Mouse (Mus musculus): ENCODE measurements around the gene Cmklr1. TPM values are rescaled to one million over a fixed set of nuclear protein-coding genes. Genes with fewer than 3 reads are reported as not detected.

Gene Cmklr1
- polyA plus RNA-seq, 1 experiment from 2014 or later: 1.8 TPM

- Histone ChIP-seq H3K4me2 (no peak overlapping the region), H3K27ac (ENCODE audit: low read depth, low read length) (no peak overlapping the region), H3K27me3 (ENCODE audit: control insufficient read depth, insufficient read depth, low read length) (peaks cover 3% of the 10 kb centered on the region; the same call in 1 of the 2 replicates), H3K4me1 (ENCODE audit: control insufficient read depth, insufficient read depth, low read length) (0 out of 2 replicates have a peak, but pooled peaks cover 3% of the 10 kb centered on the region), H3K9me3 (replicated peaks; ENCODE audit: control insufficient read depth, low read length) (no peaks in the 10 kb centered on the region), H3K36me3 (ENCODE audit: control insufficient read depth, insufficient read depth, low read length) (no peaks in the 10 kb centered on the region), H3K4me3 (ENCODE audit: low read depth, low read length) (no peak overlapping the region), H3K9ac (ENCODE audit: low read depth, low read length) (no peak overlapping the region)
- WGBS (ENCODE audit: insufficient replicate concordance): 80% methylated on average over 8 of the region's 8 CpGs
- ATAC-seq (replicated peaks; ENCODE audit: insufficient number of reproducible peaks, low FRiP score, low TSS enrichment): no peak
Measured at GRCm38 (mm10) chr5:113608511-113608910, 41.7 kb downstream of the Cmklr1 start.

DNA sequence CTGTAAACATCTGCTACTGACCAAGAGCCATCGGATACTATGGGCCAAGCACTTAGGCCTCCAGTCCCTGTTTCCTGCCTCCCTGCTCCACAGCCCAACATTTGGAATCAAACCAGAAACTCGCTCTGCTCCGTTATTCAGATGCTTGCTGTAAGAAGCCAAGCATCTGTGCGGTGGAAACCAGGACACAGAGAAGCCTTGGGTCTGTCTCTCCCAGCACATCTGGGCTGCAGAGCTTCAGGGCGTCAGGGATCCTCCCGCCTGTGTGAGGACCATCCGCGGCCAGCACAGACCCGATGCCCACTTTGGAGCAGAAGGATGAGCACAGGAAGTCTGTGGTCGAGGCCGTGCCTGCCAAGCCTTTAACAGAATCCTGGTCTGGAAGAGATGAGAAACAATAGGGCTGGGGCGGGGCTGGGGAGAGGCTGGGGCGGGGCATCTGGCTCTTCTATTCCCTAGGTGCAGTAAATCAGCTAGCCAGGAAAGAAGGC lies 42.2 kb downstream of the Cmklr1 start:
- Histone ChIP-seq H3K36me3 (ENCODE audit: control insufficient read depth, insufficient read depth, low read length) (no peaks in the 10 kb centered on the region), H3K9ac (ENCODE audit: low read depth, low read length) (no peak overlapping the region), H3K27ac (ENCODE audit: low read depth, low read length) (no peak overlapping the region), H3K27me3 (ENCODE audit: control insufficient read depth, insufficient read depth, low read length) (peaks cover 3% of the 10 kb centered on the region; the same call in 1 of the 2 replicates), H3K4me3 (ENCODE audit: low read depth, low read length) (no peak overlapping the region), H3K9me3 (replicated peaks; ENCODE audit: control insufficient read depth, low read length) (no peaks in the 10 kb centered on the region), H3K4me2 (no peak overlapping the region), H3K4me1 (ENCODE audit: control insufficient read depth, insufficient read depth, low read length) (0 out of 2 replicates have a peak, but pooled peaks cover 3% of the 10 kb centered on the region)
- no peak for ATAC-seq (replicated peaks; ENCODE audit: insufficient number of reproducible peaks, low FRiP score, low TSS enrichment)
- WGBS (ENCODE audit: insufficient replicate concordance): 34% methylated on average over 13 of the region's 13 CpGs

- Histone ChIP-seq H3K27me3 (ENCODE audit: control insufficient read depth, insufficient read depth, low read length) (peaks cover 3% of the 10 kb centered on the region; the same call in 1 of the 2 replicates), H3K4me2 (no peak overlapping the region), H3K36me3 (ENCODE audit: control insufficient read depth, insufficient read depth, low read length) (no peaks in the 10 kb centered on the region), H3K4me1 (ENCODE audit: control insufficient read depth, insufficient read depth, low read length) (0 out of 2 replicates have a peak, but pooled peaks cover 3% of the 10 kb centered on the region), H3K9ac (ENCODE audit: low read depth, low read length) (no peak overlapping the region), H3K27ac (ENCODE audit: low read depth, low read length) (no peak overlapping the region), H3K9me3 (replicated peaks; ENCODE audit: control insufficient read depth, low read length) (no peaks in the 10 kb centered on the region), H3K4me3 (ENCODE audit: low read depth, low read length) (no peak overlapping the region)
- ATAC-seq (replicated peaks; ENCODE audit: insufficient number of reproducible peaks, low FRiP score, low TSS enrichment): no peak
- 67% methylated on average over 8 of the region's 8 CpGs for WGBS (ENCODE audit: insufficient replicate concordance)
Measured at GRCm38 (mm10) chr5:113606961-113607785, 43.1 kb downstream of the Cmklr1 start.

GRCm38 (mm10) chr5:113606121-113606520 lies 44.1 kb downstream of the Cmklr1 start:
- ATAC-seq (replicated peaks; ENCODE audit: insufficient number of reproducible peaks, low FRiP score, low TSS enrichment): no peak
- WGBS (ENCODE audit: insufficient replicate concordance): 73% methylated on average over 3 of the region's 3 CpGs
- Histone ChIP-seq H3K27ac (ENCODE audit: low read depth, low read length) (no peak overlapping the region), H3K36me3 (ENCODE audit: control insufficient read depth, insufficient read depth, low read length) (no peaks in the 10 kb centered on the region), H3K9ac (ENCODE audit: low read depth, low read length) (no peak overlapping the region), H3K9me3 (replicated peaks; ENCODE audit: control insufficient read depth, low read length) (no peaks in the 10 kb centered on the region), H3K4me2 (no peak overlapping the region), H3K27me3 (ENCODE audit: control insufficient read depth, insufficient read depth, low read length) (peaks cover 3% of the 10 kb centered on the region; the same call in 1 of the 2 replicates), H3K4me1 (ENCODE audit: control insufficient read depth, insufficient read depth, low read length) (0 out of 2 replicates have a peak, but pooled peaks cover 3% of the 10 kb centered on the region), H3K4me3 (ENCODE audit: low read depth, low read length) (no peak overlapping the region)

- no peak overlapping the region for H3K4me3 ChIP-seq (ENCODE audit: low read depth, low read length)
- H3K27ac ChIP-seq (ENCODE audit: low read depth, low read length): no peak overlapping the region
- H3K27me3 ChIP-seq (ENCODE audit: control insufficient read depth, insufficient read depth, low read length): peaks cover 3% of the 10 kb centered on the region; the same call in 1 of the 2 replicates
- no peak for ATAC-seq (replicated peaks; ENCODE audit: insufficient number of reproducible peaks, low FRiP score, low TSS enrichment)
- H3K4me1 ChIP-seq (ENCODE audit: control insufficient read depth, insufficient read depth, low read length): 0 out of 2 replicates have a peak, but pooled peaks cover 3% of the 10 kb centered on the region
- no peaks in the 10 kb centered on the region for H3K36me3 ChIP-seq (ENCODE audit: control insufficient read depth, insufficient read depth, low read length)
- 73% methylated on average over 4 of the region's 4 CpGs for WGBS (ENCODE audit: insufficient replicate concordance)
- no peak overlapping the region for H3K9ac ChIP-seq (ENCODE audit: low read depth, low read length)
- H3K9me3 ChIP-seq (replicated peaks; ENCODE audit: control insufficient read depth, low read length): no peaks in the 10 kb centered on the region
- H3K4me2 ChIP-seq: no peak overlapping the region
Measured at GRCm38 (mm10) chr5:113604758-113605157, 45.5 kb downstream of the Cmklr1 start.

GRCm38 (mm10) chr5:113603471-113603870 lies 46.8 kb downstream of the Cmklr1 start:
- H3K4me1 ChIP-seq (ENCODE audit: control insufficient read depth, insufficient read depth, low read length): 0 out of 2 replicates have a peak, but pooled peaks cover 3% of the 10 kb centered on the region
- no peaks in the 10 kb centered on the region for H3K27me3 ChIP-seq (ENCODE audit: control insufficient read depth, insufficient read depth, low read length)
- H3K9ac ChIP-seq (ENCODE audit: low read depth, low read length): no peak overlapping the region
- no peaks in the 10 kb centered on the region for H3K9me3 ChIP-seq (replicated peaks; ENCODE audit: control insufficient read depth, low read length)
- no peak for ATAC-seq (replicated peaks; ENCODE audit: insufficient number of reproducible peaks, low FRiP score, low TSS enrichment)
- H3K36me3 ChIP-seq (ENCODE audit: control insufficient read depth, insufficient read depth, low read length): no peaks in the 10 kb centered on the region
- no peak overlapping the region for H3K4me3 ChIP-seq (ENCODE audit: low read depth, low read length)
- WGBS (ENCODE audit: insufficient replicate concordance): 60% methylated on average over 9 of the region's 9 CpGs
- no peak overlapping the region for H3K4me2 ChIP-seq
- no peak overlapping the region for H3K27ac ChIP-seq (ENCODE audit: low read depth, low read length)

DNA sequence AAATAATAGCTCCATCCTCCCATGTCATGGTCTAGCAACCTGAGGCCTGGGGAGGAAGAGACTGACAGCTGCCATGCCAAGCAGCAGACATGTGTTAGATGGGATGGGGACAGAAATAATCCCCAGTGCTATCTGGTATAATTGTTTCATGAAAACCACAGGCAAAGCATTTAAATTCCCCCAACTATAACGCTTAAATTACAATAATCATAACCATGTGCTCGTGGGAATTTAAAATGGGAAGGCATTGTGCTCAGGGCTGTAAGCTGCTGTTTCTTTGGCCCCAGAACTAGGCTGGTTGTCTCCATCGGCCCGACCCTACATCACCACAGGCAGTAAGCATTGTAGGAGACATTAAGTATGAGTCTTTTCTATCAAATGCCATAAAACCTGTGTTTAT lies 49.4 kb downstream of the Cmklr1 start:
- no peak overlapping the region for H3K4me2 ChIP-seq
- ATAC-seq (replicated peaks; ENCODE audit: insufficient number of reproducible peaks, low FRiP score, low TSS enrichment): no peak
- no peak overlapping the region for H3K4me3 ChIP-seq (ENCODE audit: low read depth, low read length)
- WGBS (ENCODE audit: insufficient replicate concordance): 77% methylated on average over 4 of the region's 4 CpGs
- H3K9me3 ChIP-seq (replicated peaks; ENCODE audit: control insufficient read depth, low read length): no peaks in the 10 kb centered on the region
- H3K4me1 ChIP-seq (ENCODE audit: control insufficient read depth, insufficient read depth, low read length): no peaks in the 10 kb centered on the region
- H3K9ac ChIP-seq (ENCODE audit: low read depth, low read length): no peak overlapping the region
- no peaks in the 10 kb centered on the region for H3K27me3 ChIP-seq (ENCODE audit: control insufficient read depth, insufficient read depth, low read length)
- no peak overlapping the region for H3K27ac ChIP-seq (ENCODE audit: low read depth, low read length)
- no peaks in the 10 kb centered on the region for H3K36me3 ChIP-seq (ENCODE audit: control insufficient read depth, insufficient read depth, low read length)

DNA sequence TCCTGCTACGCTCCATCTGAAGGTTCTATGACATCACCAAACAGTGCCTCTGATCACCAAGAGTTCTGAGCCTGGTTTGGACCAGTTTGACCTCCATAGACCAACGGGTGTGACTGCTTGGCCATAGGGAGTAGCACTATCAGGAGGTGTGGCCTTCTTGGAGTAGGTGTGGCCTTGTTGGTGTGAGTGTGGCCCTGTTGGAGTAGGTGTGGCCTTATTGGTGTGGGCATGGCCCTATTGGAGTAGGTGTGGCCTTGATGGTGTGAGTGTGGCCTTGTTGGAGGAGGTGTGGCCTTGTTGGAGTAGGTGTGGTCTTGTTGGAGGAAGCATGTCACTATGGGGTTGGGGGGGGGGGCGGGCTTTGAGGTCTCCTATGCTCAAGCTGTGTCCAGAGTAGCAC lies 50.0 kb downstream of the Cmklr1 start:
- Histone ChIP-seq H3K27me3 (ENCODE audit: control insufficient read depth, insufficient read depth, low read length) (no peaks in the 10 kb centered on the region), H3K4me3 (ENCODE audit: low read depth, low read length) (no peak overlapping the region), H3K4me1 (ENCODE audit: control insufficient read depth, insufficient read depth, low read length) (no peaks in the 10 kb centered on the region), H3K4me2 (no peak overlapping the region), H3K36me3 (ENCODE audit: control insufficient read depth, insufficient read depth, low read length) (no peaks in the 10 kb centered on the region), H3K9me3 (replicated peaks; ENCODE audit: control insufficient read depth, low read length) (no peaks in the 10 kb centered on the region), H3K9ac (ENCODE audit: low read depth, low read length) (no peak overlapping the region), H3K27ac (ENCODE audit: low read depth, low read length) (no peak overlapping the region)
- ATAC-seq (replicated peaks; ENCODE audit: insufficient number of reproducible peaks, low FRiP score, low TSS enrichment): no peak
- 72% methylated on average over 3 of the region's 3 CpGs for WGBS (ENCODE audit: insufficient replicate concordance)
